Mouse (Mus musculus) left cerebral cortex, adult 9 months (tissue): ENCODE data around the gene Gm17079.
"Not testable (repeated sequence)": the region's sequence is repeated elsewhere in the genome, so short reads cannot be mapped to it uniquely, and the experiment has no call there.

Experiments
- DNase-seq, 2 experiments: peaks; one replicate each; pipeline ENCODE4 v3.0.0; 2022; ENCODE audit warnings: low spot score in 2 of 2

Gene Gm17079

DNA sequence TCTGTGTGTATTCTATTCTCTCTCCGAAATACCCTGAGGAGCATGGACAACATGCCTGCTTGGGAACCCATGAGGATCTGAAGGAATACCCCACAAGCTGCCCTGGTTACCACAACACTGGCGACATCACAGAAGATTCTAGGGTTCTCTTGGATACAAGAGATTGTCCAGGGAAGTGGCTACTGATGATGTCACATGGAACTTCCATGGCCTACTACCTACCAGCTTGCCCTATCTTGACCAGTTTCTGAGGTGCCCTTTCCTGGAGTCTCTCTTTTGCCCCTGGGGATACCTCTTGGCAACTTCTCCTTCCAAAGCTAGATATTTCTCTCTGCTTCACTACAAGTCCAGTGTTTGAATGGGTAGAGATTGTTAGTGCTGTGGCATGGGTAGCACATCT, at the start of gene Gm17079:
TSS of gene Gm17079 (minus strand) at position 101 of the 400 bp plus-strand sequence.
- DNase-seq, result not testable (repeated sequence)

DNA sequence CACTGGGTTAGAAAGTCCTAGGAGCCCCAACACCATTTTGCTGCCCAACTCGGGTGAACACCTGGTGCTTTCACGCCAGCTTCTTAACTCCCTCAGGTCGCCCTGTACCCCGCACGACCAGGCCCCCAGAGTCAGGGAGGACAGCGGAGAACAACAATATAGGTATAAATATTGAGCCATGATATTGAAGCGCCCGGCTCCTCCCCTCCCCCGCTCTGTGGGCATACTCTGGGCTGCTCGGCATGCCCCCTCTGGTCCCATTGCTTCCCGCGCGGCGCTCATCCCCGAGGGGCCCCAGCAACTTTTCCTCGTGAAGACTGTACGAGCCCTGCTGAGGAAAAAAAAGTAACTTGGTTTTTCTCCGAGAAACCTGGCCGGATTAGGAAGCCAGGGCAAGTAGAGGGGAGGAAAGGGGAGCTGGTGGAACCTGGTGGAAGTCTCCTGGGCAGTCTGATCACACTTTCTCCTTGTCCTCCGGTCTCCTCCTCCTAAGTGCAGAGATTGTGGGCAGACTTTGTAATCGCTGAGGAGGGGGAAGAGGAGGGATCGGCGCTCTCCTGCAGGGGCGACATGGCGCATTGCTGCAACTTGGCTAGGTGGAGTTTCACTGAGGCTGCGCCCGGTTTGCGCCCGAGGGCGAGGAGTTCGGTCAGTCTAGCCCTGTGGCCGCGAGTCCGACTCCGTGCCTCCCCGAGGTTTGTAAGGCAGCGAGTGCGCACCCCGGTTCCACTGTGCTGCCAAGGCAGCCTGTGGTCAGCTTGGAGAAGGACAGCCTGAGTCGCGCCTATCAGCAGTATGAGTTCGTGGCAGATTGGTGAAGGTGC, 45.3 kb upstream of the Gm17079 start:
- DNase-seq, result no peak

DNA sequence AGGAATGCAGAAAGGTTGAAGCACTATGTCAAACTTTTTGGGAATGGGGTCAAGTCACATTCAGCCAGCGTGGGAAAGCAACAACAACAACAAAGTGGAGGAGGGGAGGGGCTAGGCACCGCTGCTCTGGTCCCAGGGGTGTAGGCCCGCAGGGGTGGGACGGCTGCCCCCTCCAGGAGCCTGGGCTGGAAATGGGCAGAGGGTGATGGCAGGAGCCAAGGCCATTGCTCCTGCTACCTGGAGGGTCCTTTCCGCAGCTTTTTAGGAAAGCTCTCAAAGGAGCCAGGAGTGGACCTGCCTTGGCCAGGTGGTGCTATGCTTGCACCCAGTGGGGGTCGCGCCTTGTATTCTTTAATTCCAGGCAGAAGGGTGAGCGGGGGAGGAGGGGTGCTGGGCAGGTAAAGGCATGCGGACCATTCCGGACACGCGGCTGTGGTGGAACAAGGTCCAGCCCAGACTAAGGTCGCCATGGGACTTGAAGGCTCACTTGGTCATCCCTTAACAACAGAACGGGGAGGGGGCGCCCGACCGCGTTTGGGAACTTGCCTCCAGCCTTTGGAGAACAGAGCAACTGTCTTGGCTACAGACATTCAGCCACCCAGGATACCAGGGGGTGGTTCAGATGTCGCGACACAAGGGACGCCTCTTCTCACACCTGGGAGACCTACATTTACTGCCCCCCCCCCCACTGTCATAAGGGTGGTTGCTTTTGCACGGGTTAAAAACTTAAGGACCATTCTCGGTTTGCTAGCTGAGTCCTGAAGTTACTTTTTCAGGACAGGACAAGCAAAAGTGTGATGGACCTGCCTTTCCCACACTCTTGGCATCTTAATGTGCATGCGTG, 44.1 kb upstream of the Gm17079 start:
- no peak for DNase-seq

DNA sequence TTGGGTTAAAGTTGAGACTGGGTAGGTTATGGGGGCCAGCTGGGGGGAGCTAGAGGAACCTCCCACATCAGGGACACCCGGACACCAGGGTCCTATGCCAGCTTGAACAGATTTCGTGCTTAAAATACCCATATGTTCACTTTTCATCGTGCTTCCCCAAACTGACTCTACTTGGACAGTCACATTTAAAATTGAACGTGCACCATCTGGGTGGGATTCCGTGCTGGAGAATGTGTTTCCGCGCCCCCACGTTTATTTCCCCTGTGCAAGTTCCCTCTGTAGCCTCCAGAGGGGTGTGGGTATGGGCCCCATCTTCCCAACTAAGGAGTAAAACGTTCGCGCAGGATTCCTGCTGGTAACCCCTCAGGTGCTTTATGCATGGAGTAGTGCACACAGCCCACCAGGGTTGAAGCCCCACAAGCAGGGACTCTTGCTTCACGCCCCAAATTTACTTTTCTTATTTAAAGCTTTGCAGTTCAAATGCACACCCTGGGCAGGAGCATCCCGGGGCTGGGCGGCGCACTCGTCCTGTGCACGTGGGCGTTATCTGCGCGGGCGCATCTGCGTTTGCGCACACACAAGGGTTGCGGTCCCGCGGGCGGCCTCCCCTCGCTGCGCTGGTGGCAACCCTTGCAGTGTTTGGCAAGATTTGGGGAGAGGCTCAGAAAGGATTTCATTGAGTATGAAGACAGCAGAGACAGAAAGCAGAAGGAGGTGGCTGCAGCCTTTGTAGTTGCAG, 43.3 kb upstream of the Gm17079 start:
- DNase-seq, result peak; percentile 1 to 17

DNA sequence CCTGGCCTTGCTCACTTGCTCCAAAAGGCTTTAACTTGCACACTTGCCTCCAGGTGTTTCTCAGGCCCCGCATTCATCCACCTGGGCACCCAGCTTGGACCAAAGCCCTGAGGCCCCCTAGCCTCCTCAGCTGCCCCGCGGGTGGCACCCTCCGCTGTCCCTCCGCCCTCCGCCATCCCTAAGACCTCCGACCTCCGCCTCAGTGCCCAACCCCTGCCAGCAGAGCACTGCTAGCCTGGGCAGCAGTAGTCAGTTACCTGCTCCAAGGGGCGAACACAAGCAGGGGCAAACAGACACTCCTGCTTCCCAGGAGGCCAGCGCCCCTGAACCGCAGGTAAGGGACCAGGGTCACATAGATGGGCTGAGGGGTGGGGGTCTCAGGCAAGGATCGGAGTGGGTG, 42.7 kb upstream of the Gm17079 start:
- no peak for DNase-seq

DNA sequence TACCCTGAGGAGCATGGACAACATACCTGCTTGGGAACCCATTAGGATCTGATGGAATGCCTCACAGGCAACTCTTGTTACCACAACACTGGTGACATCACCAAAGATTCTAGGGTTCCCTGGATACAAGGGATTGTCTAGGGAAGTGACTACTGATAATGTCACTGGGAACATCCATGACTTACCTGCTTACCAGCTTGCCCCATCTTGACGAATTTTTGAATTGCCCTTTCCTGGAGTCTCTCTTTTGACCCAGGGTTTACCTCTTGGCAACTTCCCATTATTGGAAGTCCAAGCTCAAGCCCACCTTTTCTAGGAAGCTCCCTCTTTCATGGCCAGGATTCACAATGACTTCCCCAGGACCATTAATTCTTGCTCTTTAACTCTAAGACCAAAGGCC, 21.8 kb upstream of the Gm17079 start, which contains the start of gene Gm5800:
TSS of gene Gm5800 (minus strand) at position 101 of the 400 bp plus-strand sequence.
- DNase-seq, result no peak

DNA sequence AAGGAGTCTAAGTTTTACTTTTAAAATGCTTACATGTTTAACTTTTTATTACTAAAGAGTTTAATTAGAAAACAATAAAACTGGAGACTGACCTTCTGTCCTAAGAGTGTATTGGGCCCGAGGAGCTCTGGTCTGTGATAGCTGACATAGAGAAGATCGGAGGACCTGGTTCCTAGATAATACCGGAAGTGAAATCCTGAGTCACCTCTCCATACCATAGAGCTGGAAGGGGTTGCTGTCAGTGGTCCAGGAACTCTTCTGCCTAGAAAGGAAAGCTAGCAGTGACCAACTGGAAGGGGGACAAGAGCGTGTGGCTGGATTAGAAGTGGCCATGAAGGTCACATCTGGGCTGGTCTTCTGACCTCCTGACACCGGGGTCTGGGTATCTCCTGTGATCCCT, 18.0 kb downstream of the Gm17079 start:
- DNase-seq, result no peak
